Mouse (Mus musculus) induced T-regulatory cell, adult 2 months (primary cell): ENCODE data around the gene Gm10644.
"Not testable (repeated sequence)": the region's sequence is repeated elsewhere in the genome, so short reads cannot be mapped to it uniquely, and the experiment has no call there.

Source experiments
- DNase-seq: peaks from one replicate; pipeline ENCODE4 v3.0.0-alpha.2; 2012; ENCODE audit warnings: low read depth

Gene Gm10644

DNA sequence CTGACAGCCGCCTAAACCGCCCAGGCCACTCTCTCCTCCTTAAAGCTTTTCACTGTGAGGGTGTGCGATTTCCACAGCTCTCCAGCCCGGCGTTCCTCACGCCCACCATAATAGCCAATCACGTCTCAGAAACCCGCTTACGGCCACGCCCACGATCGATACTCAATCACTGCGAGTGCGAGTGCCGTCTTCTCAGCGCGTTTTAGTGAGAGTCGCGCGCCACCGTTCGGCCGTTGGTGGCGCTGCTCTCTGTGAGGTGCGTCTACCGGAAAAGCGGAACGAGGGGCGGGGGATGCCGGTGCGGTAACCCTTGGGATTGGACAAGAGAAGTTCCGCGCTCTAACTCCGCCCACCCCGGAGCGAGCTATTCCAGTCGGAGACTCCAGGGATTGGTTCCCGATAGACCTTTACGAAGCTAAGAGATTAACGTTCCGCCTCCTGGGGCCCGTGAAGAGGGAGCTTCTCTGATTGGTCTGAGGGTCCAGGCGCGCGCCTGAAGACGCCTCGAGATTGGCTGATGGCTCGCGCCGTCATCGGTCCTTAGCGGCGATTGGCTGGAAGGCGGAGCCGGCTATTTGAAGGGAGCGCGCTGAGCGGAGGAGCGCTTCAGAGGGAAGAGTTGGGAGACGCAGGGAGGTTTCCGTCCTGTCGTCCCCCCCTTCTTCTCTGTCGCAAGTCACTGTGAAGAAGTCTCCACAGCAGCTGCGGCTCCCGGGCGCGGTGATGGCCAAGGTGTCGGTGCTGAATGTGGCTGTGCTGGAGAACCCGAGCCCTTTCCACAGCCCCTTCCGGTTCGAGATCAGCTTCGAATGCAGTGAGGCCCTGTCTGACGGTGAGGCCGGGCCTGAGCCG is at the start of gene Gm10644, which contains the start of gene Asf1b:
Gene Gm10644 (minus strand): TSS at position 100 of the 852 bp plus-strand sequence.
Gene Asf1b (plus strand): TSS at position 402 of the 852 bp plus-strand sequence.
- peak; percentile 100 for DNase-seq

DNA sequence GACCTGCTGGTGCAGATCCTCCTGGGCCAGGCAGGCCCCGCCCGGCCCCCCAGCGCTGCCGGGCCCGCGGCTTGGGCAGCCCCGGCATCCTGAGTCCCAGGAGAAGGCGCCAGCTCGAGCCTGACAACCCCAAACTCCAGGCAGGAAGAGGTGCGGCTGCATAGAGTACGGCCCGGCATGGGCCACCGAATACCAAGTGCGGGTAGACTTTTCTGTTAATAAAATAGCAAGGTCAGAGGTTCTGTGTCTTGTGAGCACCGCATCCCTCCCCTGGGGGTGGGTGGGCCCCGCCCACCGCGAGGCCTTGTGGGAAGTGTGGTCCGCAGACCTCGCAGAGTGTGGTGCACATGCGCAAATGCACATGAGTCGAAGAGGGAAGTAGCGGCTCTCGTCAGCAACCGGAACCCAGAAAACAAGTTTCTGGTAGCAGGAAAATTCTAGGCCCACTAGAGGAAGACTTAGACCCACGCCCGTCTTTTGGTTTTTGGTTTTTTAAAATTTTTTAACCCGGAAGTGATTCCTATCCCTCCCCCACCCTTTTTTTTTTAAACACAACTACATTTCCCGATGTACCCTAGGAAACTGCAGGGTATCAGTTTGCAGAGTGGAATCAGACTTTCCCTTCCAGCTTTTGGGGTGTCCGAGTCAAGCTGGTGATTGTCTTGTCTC is 49.7 kb upstream of the Gm10644 start:
- peak; percentile 98 for DNase-seq

DNA sequence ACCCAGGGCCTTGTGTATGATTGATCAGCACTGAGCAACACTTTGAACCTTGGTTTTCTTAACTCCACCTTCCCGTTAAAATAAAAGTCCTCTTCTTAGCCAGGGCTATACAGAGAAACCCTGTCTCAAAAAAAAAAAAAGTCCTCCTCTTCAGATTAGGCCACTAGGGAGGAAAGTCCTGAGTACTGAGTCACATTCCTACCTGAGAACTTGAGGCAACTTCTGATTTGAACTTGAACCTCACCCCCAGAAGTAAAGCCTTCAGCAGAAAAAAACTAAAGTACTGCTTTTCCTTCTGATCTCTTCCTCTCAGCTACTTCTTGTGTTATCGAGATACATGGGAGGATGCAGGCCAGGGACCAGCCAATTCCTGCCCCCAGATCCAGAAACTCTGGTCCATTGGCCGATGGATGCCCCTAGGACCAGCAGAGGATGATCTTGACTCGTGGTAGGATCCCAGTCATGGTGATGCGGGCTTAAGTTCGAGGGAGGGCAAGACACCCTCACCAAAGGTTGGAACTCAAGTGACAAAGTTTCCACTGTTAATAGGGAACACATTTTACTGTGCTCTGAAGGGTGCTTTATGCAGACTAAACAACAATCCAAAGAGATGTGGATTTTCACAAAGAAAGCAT is 48.7 kb upstream of the Gm10644 start:
- no peak for DNase-seq

DNA sequence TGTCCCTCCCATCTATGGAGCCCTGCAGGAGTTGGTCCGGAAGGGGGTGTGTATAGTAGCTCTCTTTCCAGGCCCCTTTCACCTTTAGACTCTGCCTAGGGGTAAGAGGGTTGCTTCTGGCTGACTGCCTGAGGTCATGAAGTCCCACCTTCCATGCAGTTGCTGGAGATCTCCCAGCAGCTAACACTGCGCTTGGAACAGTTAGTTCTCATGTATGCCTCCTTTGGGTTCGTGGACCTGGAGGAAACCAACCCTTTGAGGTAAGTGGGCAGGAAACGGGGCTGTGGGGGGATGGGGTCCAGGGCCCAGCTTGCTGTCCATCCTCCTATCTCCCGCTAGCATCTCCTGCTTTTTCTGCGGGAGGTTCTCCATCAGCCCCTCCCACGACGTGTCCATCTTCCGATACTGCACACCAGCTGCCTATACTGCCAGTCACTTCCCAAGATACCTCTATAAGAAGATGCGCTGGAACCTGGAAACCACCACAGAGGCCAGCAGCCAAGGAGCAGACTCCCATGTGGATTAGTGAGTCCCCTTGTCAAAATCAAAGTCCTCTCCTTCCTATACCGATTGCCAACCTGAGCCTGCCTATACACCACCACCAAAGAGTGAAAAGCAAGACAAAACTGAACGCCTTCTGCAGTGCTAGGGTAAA is 48.1 kb upstream of the Gm10644 start:
- DNase-seq: no peak

DNA sequence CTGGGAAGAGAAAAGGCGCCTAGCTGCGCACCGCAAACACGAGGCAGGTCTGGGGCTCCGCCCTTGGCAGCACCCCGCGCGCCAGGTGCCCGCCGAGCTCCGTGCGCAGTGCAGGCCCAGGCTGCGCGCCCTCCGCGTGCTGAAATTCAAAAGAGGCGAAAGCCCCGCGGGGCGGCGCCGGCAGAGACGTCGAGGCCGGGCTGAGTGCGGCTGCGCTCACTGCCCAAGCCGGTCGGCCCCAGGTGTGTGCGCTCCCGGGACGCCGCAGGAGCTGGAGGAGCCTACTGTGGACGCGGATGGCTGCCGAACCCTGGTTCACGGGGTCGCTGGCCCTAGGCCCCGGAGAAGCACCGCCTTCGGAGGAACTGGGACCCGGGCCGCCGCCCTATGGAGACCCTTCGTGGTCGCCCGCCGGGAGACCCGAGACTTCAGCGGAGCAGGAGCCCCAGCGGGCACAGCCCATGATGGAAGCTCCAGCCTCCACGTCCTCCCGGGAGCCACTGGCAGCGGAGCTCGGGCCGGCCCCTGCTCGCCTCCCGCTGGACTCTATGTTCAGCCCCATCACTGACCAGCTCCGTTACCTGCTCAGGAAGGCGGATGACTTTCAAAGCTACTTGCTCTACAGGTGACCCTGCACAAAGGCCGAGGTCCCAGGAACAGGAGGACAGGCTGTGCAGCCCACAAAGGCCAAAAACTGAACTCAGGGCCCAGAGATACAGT is 46.4 kb upstream of the Gm10644 start, which contains the start of gene 1700067K01Rik:
Gene 1700067K01Rik (plus strand): TSS at position 222 of the 720 bp plus-strand sequence.
- DNase-seq: no peak

DNA sequence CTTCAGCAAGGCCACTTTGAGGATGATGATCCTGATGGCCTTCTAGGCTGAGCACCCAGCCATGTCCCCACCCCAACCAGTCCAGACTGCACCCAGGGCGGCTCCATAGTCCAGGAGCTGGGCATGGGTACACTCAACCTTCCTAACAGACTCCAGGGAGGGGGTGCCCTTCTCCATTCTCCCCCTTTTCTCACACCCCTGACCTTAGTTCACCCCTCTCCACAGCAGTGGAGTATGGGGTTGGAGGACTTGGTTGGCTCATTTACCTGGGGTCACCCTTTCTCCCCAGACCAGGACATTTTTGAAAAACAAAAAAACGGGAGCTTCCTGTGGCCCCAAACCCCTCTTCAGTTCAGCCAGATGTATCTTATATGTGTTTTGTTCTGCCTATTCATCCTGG is 44.8 kb upstream of the Gm10644 start:
- no peak for DNase-seq

DNA sequence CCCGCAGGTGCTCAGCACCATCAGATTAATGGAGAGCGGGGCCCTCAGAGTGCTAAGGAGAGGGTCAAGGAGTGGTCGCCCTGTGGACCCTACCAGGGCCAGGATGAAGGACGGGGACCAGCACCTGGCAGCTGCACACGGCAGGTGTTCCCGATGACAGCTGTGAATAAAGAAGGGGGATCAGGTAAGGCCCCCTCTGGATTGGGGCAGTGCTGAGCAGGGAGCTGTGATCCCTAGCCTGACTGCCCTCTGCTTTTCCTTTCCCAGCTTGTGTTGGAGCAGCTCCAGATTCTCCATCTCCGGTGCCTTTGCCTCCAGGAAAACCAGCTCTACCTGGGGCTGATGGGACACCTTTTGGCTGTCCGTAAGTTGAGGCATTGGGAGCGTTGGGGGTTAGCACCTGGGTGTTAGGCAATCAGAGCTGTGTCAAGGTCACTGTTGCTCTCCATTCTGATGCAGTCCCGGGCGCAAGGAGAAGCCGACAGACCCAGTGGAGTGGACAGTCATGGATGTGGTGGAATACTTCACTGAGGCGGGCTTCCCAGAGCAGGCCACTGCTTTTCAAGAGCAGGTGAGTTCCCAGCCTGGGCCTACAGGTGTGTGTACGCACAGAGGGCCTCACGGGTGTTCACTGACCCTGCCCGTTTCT is 44.2 kb upstream of the Gm10644 start:
- DNase-seq: no peak

DNA sequence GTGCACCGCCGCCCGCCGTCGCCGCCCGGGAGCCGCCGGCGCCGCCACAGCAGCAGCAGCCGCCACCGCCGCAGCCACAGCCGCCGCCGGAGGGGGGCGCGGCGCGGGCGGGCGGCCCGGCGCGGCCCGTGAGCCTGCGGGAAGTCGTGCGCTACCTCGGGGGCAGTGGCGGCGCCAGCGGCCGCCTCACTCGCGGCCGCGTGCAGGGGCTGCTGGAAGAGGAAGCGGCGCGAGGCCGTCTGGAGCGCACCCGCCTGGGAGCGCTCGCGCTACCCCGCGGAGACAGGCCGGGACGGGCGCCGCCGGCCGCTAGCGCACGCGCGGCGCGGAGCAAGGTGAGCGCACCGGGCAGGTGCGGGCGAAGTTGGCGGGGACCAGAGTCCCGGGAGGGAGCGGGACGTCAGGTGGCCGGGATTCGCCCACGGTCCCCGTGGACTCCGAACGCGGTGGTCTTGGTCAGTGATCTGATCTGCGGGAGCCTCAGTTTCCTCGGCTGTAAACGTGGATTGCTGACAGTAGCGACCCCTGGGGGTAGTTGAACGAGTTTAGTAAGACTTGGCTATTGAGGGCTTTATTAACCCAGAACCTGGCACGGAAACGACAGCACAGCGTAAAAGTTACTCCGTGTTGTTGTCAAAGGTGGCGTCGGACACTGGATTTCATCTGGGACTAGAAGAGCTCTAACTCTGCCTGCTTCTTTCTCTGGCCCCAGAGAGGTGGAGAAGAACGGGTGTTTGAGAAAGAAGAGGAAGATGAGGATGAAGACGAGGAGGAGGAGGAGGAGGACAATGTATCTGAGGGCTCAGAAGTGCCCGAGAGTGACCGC is 43.4 kb upstream of the Gm10644 start:
- peak; percentile 87 for DNase-seq

DNA sequence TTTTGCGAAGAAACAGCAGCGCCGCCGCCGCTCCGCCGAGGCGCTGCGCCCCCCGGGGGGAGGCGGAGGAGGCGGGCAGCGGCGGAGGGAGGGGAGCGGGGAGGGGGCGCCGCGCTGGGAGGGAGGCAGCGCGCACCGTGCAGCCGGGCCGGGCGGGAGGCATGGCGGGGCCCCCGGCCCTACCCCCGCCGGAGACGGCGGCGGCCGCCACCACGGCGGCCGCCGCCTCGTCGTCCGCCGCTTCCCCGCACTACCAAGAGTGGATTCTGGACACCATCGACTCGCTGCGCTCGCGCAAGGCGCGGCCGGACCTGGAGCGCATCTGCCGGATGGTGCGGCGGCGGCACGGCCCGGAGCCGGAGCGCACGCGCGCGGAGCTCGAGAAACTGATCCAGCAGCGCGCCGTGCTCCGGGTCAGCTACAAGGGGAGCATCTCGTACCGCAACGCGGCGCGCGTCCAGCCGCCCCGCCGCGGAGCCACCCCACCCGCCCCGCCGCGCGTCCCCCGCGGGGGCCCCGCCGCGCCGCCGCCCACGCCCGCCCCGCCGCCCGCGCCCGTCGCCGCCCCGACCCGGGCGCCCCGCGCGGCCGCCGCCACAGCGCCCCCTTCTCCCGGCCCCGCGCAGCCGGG is 42.6 kb upstream of the Gm10644 start, which contains the start of gene Samd1:
Gene Samd1 (plus strand): TSS at position 162 of the 631 bp plus-strand sequence.
- DNase-seq: peak; percentile 66

DNA sequence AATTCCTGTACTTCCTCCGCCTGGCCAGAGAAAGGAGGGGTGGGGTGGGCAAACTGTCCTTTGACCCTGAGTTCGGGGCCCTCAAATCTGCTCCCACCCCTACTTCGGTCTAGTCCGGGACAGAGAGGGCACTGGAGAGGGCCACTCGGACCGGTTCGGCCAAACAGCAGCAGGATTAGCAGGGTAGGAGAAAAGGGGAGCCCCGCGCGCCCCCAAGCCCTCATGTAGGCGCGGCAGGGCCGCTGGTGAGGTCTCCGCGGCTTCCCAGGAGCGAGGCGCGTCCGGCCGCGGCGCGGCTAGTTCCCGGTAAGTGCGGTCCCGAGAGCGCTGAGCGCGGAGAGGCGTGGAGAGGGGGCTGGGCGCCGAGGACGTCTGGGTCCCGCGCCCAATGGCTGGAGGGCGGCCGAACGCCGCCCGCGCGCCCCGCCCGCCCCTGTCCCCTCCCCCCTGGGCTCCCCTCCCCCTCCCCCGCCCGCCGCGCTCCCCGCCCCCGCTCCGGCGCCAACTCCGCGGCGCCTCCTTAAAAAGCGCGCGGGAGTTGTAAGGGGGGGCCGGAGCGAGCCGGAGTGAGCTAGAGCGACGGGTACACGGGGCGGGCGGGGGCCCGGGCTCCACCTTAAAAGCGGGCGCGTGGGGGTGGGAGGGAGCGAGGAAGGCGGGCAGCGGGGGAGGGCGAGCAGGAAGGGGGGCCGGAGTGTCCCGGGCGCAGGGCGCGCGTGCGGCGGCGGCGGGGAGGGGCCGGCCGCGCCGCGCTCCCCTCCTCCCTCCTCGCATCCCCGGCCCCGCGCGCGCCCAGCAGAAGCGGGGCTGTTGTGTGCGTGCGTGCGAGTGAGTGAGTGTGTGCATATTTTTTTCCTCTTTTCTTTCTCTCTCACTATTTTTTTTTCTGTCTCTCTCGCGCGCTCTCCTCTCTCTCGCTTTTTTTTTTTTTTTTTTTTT is 41.8 kb upstream of the Gm10644 start:
- DNase-seq: peak; percentile 80

DNA sequence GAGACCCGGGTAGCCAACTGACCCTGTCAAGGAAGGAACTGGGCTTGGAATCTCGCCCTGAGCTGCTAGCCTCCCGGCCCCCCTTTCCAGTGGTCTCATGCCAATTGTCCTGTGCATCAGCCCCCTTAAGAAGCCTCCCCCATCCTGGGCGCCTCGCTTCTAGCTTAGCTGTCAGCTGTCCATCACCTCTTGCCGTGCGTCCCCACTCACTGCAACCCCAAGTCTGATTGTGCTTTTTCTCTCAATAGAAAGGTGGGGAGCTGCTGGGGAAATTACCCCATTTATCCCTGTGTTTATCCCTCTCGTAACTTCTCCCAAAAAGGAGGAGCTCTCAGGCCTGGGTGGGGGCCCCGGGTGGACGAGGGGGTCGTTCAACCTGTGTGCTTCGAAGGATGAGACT is 41.0 kb upstream of the Gm10644 start:
- no peak for DNase-seq

DNA sequence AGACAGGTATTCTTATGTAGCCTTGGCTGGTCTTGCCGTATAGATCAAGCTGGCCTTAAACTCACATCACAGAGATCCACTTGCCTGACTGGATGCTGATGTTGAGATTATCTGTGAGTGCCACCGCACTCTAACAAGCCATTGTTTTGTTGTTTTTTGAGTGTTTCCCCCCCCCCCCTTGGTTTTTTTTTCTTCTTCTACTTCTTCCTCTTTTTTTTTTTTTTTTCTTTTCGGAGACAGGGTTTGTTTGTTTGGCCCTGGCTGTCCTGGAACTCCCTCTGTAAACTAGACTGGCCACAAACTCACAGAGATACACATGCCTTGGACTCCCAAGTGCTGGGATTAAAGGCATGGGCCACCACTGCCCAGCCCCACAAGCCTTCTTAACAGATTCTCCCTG is 39.0 kb upstream of the Gm10644 start:
- no peak for DNase-seq

DNA sequence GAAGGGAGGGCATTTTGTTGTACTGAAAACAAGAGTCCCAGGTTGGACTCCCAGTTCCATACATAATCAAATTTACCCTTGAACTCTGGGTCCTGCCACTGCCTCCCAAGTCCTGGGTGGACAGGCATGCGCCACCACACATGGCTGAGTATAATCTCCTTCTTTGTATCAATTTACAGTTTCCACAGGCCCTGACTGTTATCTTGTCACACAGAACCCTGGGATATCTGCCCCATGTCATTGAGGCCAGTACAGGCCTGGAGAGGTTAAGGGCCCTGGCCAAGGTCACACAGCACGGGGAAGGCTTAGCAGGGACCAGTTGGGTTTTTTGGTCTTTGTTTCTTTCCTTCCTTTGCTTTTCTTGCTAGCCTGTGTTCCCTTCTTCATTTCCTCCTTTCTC is 37.5 kb upstream of the Gm10644 start:
- no peak for DNase-seq

DNA sequence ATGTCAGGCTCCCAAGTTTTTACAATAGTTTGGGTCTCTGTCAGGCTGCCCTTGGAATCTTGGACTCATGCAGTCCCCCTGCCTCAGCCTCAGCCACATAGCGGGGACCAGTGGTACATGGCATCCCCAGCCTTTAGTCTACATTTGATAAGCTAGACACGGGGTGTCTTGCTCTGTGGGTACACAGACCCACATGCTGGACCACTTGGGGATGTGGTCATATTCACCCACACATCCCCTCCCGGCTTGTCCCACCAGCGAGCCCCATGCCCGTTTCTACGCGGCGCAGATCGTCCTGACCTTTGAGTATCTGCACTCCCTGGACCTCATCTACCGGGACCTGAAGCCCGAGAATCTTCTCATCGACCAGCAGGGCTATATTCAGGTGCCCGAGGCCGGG is 35.2 kb upstream of the Gm10644 start:
- DNase-seq: no peak

DNA sequence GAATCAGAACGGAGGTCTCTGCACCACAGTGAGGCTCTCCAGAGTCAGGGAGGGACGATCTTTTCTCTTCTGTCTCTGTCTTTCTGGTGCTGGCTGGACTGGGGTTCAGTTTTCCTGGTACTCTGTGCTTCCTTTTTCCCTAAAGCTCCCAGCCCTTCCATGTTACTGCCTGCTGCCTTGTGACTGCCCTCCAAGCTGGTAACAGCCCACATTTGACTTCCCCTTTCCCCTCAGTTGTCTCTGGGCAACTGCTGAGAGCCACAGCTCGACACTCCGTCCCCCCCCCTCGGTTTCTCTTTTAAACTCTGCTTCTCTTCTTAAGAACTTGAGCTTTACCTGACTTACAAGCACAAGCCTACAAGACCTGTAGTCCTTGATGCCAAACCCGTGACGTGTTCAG is 34.2 kb upstream of the Gm10644 start:
- no peak for DNase-seq

DNA sequence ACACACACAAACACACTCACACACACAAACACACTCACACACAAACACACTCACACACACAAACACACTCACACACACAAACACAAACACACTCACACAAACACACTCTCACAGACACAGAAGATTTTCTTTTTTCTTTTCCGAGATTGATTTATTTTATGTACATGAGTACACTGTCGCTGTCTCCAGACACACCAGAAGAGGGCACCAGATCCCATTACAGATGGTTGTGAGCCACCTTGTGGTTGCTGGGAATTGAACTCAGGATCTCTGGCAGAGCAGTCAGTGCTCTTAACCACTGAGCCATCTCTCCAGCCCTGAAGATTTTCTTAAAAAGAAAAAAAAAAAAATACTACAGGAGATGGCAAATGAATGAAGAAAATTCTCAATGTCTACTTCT is 28.2 kb upstream of the Gm10644 start:
- DNase-seq: not testable (repeated sequence)

DNA sequence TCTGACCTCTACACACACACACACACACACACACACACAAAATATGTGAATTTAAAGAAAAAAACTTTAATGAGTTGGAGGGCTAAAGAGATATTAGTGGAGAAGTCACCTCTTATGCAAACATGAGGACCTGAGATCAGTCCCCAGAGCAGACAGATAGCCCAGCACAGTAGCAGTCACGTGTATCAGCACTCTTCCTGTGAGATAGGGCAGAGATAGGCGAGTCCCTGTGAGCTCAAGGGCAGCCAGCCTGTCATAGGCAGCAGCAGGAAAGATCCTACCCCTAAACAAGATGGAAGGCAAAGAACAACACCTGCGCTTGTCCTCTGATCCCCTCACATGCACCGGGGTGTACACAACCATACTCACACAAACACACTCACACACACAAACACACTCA is 27.4 kb upstream of the Gm10644 start:
- no peak for DNase-seq

DNA sequence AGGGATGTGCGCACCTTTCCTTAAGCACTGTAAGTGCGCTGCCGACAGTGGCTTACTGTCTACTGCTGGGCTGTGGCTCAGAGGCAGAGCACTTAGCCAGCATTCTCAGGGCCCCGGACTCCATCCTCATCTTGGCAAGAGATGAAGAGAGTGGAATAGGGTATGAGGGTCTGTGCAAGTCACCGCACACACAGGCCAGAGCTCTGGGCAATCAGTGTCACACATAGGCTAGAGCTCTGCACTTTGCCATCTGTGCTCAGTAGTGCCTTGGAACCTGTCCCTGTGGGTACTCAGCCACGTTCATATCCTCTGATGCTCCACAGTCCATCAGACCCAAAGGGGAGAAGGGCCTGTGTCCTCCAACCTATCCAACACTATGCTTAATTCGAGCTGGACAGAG is 26.5 kb upstream of the Gm10644 start:
- DNase-seq: no peak
